Mouse (Mus musculus) hindbrain, embryonic 13.5 days (tissue): ENCODE measurements around the gene Col7a1. TPM values are rescaled to one million over a fixed set of nuclear protein-coding genes. Genes with fewer than 3 reads are reported as not detected.

Source experiments
- ATAC-seq: fragments of 200-750 bp; cut with Nextera tagmentation; 2 replicates; pipeline ENCODE4 v1.8.0; 2017; ENCODE audit warnings: moderate TSS enrichment; ENCODE audit not compliant: low FRiP score
- H3K27ac ChIP-seq: fragments of 300-500 bp; sonication (generic); 2 replicates; pipeline ENCODE4 v1.5.1; 2015; ENCODE audit warnings: inconsistent platforms, mild to moderate bottlenecking, moderate library complexity
- H3K27me3 ChIP-seq: fragments of 300-500 bp; sonication (generic); 2 replicates; pipeline ENCODE4 v1.6.1; 2015; ENCODE audit warnings: mild to moderate bottlenecking, inconsistent platforms
- H3K36me3 ChIP-seq: fragments of 300-500 bp; sonication (generic); 2 replicates; pipeline ENCODE4 v1.6.1; 2015; ENCODE audit warnings: mild to moderate bottlenecking, inconsistent platforms
- H3K4me1 ChIP-seq: fragments of 300-500 bp; sonication (generic); replicated peaks from 2 replicates; pipeline ENCODE4 v1.6.1; 2015; ENCODE audit warnings: inconsistent platforms
- H3K4me2 ChIP-seq: fragments of 300-500 bp; sonication (generic); 2 replicates; pipeline ENCODE4 v1.6.1; 2015; ENCODE audit warnings: inconsistent platforms, mild to moderate bottlenecking, moderate library complexity
- H3K4me3 ChIP-seq: fragments of 300-500 bp; sonication (generic); 2 replicates; pipeline ENCODE4 v1.5.1; 2015; ENCODE audit warnings: mild to moderate bottlenecking, inconsistent platforms
- H3K9ac ChIP-seq: fragments of 300-500 bp; sonication (generic); 2 replicates; pipeline ENCODE4 v1.6.1; 2015; ENCODE audit warnings: mild to moderate bottlenecking, inconsistent platforms
- H3K9me3 ChIP-seq: fragments of 300-500 bp; sonication (generic); 2 replicates; pipeline ENCODE4 v1.6.1; 2016; ENCODE audit warnings: inconsistent platforms
- WGBS: fragments of 180-500 bp; shearing (Covaris S2); methylation state at CpG from one replicate; pipeline ENCODE4 v1.1.7; 2015; 5-methylcytosine and 5-hydroxymethylcytosine counted together
- polyA plus RNA-seq: library from polyadenylated mRNA; unstranded; fragments of >200 nt; fragmentation: Nextera tagmentation; extraction: Ambion mirVana; gene quantifications from 2 replicates; pipeline ENCODE4 v1.2.1, GENCODE M21; 2015

Col7a1 gene
- 1.1 and 1.7 TPM in 2 replicates for polyA plus RNA-seq

DNA sequence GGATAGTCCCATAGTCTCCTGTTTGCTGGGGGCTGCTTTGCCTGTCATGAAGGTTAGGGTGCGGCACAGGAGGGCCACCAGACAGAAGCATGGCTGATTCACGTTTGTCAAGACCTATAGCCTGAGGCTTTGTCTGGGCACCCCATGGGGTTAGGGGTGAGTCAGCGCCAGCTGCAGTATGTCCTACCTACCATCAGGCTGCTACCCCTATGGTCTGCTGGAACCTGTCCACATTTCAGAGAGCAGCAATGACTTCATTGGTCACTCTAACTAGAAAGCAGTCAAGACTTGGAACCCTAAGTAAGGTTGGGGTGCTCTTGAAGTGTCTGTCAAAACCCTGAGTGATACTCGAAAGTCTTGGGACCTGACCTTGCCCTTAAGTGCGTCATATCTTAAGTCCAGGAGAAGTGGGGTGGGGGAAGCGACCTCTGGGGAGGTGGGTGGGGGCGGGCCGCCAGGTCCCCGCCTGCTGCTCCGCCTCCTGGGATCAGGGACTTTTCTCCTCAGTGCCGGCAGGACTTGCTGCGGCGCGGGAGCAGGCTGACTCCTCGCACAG, at the start of gene Col7a1:
Col7a1 (plus strand) TSS at position 506 of the 556 bp plus-strand sequence.
- H3K9ac ChIP-seq, result no peak within 1 kb of the TSS
- WGBS, result 13% methylated on average over 15 of the region's 15 CpGs
- no peak within 1 kb of the TSS for H3K4me3 ChIP-seq
- ATAC-seq, result no peak; the same call in 1 of the 2 replicates
- H3K4me2 ChIP-seq, result no peak within 1 kb of the TSS
- H3K4me1 ChIP-seq, result 0 out of 2 replicates have a peak, but pooled peaks cover 3% of the 10 kb centered on the region
- no peak within 1 kb of the TSS for H3K27ac ChIP-seq
- peaks cover 34% of the 10 kb centered on the region for H3K36me3 ChIP-seq
- peaks cover 30% of the 10 kb centered on the region for H3K27me3 ChIP-seq
- no peaks in the 10 kb centered on the region for H3K9me3 ChIP-seq

DNA sequence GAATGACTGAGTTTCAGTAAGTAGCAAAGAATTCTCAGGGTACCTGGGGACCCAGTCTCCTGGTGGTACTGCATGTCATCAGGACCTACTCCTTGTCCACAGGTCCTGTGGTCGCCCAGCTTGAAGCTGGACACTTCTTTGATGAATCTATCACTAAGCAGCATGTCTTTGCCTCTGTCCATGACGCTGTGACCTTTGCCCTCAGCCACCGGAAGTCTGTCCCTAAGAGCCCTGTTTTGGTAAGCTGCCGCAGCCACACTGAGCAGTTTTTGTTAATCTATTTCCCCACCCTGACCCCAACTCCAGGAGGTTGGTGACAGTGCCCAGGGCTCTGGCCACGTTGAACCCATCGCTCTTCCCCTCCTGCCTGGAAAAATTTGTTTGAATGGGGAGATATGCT, 41.1 kb upstream of the Col7a1 start:
- Histone ChIP-seq H3K4me3 (no peak overlapping the region), H3K36me3 (peaks cover 6% of the 10 kb centered on the region; the same call in 1 of the 2 replicates), H3K4me2 (no peak overlapping the region), H3K27ac (no peak overlapping the region), H3K9me3 (no peaks in the 10 kb centered on the region), H3K9ac (no peak overlapping the region), H3K4me1 (peaks cover 16% of the 10 kb centered on the region; the same call in 1 of the 2 replicates), H3K27me3 (no peaks in the 10 kb centered on the region)
- 68% methylated on average over 6 of the region's 6 CpGs for WGBS
- no peak for ATAC-seq

DNA sequence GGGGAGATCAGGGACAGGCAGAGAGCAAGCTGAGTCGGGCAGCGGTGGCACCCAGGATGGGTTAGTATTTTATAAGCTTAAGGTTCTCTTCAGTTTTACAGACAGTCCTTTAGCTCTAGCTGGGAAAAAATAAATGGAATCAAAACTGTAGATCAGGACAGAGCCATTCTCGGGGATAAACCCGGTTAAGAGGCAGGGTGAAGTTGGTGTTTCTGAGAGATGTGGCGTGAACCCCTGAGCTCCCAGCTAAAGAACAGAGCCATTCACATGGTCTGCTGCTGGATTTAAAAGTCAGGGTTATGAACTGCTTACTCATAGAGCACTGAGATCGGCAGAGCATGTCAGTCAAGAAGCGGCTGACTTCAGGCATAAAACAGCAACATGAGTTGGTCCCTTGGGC, 40.2 kb upstream of the Col7a1 start:
- no peak overlapping the region for H3K27ac ChIP-seq

DNA sequence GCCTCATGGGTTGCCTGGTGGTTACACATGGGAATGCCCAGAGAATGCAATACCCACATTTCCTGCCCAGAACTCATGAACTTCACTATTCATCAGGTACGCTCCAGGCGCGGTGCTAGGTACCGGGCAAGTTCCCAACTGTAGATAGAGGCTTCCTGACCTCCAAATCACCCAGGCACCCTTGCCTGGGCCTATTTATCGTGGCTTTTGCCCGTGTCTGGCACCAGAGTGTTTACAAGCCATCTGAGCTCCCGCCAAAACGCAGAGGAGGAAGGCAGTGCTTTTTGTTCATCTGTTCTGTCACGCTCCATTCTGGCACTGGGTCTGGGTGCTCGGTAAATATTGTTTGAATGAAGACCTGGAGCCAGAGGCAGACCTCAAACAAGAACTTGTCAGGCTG, 39.8 kb upstream of the Col7a1 start:
- H3K27me3 ChIP-seq, result no peaks in the 10 kb centered on the region
- peaks cover 16% of the 10 kb centered on the region; the same call in 1 of the 2 replicates for H3K4me1 ChIP-seq
- no peak overlapping the region for H3K4me2 ChIP-seq
- H3K9me3 ChIP-seq, result no peaks in the 10 kb centered on the region
- H3K27ac ChIP-seq, result no peak overlapping the region
- H3K9ac ChIP-seq, result no peak overlapping the region
- no peak overlapping the region for H3K4me3 ChIP-seq
- peaks cover 6% of the 10 kb centered on the region; the same call in 1 of the 2 replicates for H3K36me3 ChIP-seq
- 68% methylated on average over 10 of the region's 10 CpGs for WGBS
- ATAC-seq, result no peak

More for the DNA sequence above, 40.2 kb upstream of the Col7a1 start:
- Histone ChIP-seq H3K36me3 (peaks cover 6% of the 10 kb centered on the region; the same call in 1 of the 2 replicates), H3K4me3 (no peak overlapping the region), H3K27me3 (no peaks in the 10 kb centered on the region), H3K9me3 (no peaks in the 10 kb centered on the region), H3K4me2 (no peak overlapping the region), H3K9ac (no peak overlapping the region), H3K4me1 (peaks cover 16% of the 10 kb centered on the region; the same call in 1 of the 2 replicates)
- WGBS, result 88% methylated on average over 7 of the region's 7 CpGs
- ATAC-seq, result no peak

DNA sequence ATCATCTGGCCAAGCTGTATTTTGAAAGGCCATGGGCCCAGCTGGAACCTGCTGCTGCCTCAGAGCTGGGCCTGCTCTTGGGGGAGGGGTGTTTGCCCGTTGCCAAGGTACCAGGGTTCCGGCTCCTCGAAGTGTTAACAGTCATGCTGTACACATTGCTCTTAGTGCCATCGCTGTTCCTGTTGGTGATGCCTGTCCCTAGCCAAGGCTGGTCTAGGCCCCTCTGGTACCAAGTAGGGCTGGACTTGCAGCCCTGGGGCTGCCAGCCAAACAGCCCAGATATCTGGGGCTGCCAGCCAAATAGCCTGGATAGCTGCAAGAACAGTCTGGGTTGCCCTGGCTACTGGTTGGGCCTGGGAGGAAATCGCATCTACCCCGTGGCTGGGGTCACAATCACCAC, 38.9 kb upstream of the Col7a1 start, which contains the start of gene Tmem89:
Tmem89 (plus strand) TSS at position 129 of the 400 bp plus-strand sequence.
- 0 out of 2 replicates have a peak within 1 kb of the TSS, but pooled peaks have one; percentile 13 for H3K9ac ChIP-seq
- 59% methylated on average over 6 of the region's 6 CpGs for WGBS
- ATAC-seq, result peak; percentile 87

DNA sequence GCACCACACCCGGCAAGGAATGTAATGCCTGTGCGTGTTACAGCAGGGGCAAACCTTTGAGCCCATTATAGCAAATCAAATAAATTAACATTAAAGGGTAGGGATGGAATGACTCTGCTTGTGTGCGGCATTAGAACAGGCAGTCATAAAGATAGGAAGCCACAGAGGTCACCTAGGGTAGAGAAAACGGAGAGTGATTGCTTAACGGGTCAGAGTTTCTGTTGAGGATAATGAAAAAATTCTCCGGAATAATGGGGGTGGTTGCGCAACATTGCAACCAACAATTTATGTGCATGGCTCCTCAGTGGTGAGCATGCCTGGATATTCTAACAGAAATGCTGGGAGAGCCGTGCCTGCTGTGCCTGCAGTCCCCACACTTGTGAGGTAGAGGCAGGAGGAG, 27.5 kb upstream of the Col7a1 start:
- H3K4me3 ChIP-seq, result no peak overlapping the region
- no peak for ATAC-seq

More for the DNA sequence above, 38.9 kb upstream of the Col7a1 start, which contains the start of gene Tmem89:
- Histone ChIP-seq H3K36me3 (peaks cover 6% of the 10 kb centered on the region; the same call in 1 of the 2 replicates), H3K4me2 (no peak within 1 kb of the TSS), H3K27ac (no peak within 1 kb of the TSS), H3K27me3 (no peaks in the 10 kb centered on the region), H3K9me3 (no peaks in the 10 kb centered on the region), H3K4me1 (peaks cover 16% of the 10 kb centered on the region; the same call in 1 of the 2 replicates), H3K4me3 (no peak within 1 kb of the TSS)

DNA sequence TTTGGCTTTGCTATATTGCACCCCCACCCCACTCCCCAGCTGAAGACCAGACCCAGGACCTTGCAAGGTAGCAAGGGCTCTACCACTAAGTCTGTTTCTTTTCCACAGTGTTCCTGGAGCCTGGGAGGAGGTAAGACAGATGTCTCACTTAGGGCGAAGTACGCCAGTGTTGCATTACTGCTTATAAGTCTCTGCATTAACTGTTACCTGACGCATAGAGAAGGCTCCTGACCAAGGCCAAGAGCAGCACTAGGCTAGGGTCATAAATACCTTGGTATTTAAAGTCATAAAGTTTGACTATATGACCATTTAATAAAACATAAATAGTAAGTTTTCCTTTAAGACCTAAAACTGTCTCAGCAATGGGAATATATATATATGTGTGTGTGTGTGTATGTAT, 25.0 kb upstream of the Col7a1 start:
- Histone ChIP-seq H3K27me3 (no peaks in the 10 kb centered on the region), H3K27ac (no peak overlapping the region), H3K4me3 (no peak overlapping the region), H3K9ac (no peak overlapping the region), H3K4me1 (no peaks in the 10 kb centered on the region), H3K4me2 (no peak overlapping the region), H3K9me3 (no peaks in the 10 kb centered on the region), H3K36me3 (no peaks in the 10 kb centered on the region)
- WGBS, result 87% methylated on average over 3 of the region's 3 CpGs
- no peak for ATAC-seq

More for the DNA sequence above, 27.5 kb upstream of the Col7a1 start:
- Histone ChIP-seq H3K4me1 (no peaks in the 10 kb centered on the region), H3K9ac (no peak overlapping the region), H3K27me3 (no peaks in the 10 kb centered on the region), H3K27ac (no peak overlapping the region), H3K4me2 (no peak overlapping the region), H3K9me3 (no peaks in the 10 kb centered on the region), H3K36me3 (no peaks in the 10 kb centered on the region)
- WGBS, result 77% methylated on average over 8 of the region's 8 CpGs

DNA sequence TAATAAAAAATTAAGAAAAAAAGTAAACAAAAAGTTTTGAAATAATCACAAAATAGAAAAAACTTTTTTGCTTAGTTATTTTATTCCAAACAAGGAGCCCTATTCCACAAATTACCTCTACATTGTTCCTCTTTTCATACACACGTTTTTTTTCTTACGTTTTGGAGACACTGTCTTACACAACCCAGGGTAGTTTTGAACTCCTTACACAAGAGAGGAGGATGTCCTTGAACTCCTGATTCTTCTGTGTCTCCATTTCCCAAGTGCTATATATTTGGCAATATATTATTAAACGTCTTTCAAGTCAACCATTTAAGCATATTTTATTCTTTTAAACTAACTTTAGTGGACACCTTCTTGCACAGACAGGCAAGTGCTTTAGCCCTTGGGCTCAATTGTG, 17.4 kb upstream of the Col7a1 start:
- Histone ChIP-seq H3K9ac (peak overlapping the region; percentile 96; the same call in 1 of the 2 replicates), H3K27ac (no peak overlapping the region), H3K9me3 (no peaks in the 10 kb centered on the region), H3K4me2 (peak overlapping the region; percentile 35; the same call in 1 of the 2 replicates), H3K36me3 (peaks cover 29% of the 10 kb centered on the region), H3K4me3 (peak overlapping the region; percentile 99; the same call in 1 of the 2 replicates), H3K27me3 (no peaks in the 10 kb centered on the region), H3K4me1 (peaks cover 12% of the 10 kb centered on the region)
- no peak for ATAC-seq
- 20% methylated on average over 3 of the region's 3 CpGs for WGBS

DNA sequence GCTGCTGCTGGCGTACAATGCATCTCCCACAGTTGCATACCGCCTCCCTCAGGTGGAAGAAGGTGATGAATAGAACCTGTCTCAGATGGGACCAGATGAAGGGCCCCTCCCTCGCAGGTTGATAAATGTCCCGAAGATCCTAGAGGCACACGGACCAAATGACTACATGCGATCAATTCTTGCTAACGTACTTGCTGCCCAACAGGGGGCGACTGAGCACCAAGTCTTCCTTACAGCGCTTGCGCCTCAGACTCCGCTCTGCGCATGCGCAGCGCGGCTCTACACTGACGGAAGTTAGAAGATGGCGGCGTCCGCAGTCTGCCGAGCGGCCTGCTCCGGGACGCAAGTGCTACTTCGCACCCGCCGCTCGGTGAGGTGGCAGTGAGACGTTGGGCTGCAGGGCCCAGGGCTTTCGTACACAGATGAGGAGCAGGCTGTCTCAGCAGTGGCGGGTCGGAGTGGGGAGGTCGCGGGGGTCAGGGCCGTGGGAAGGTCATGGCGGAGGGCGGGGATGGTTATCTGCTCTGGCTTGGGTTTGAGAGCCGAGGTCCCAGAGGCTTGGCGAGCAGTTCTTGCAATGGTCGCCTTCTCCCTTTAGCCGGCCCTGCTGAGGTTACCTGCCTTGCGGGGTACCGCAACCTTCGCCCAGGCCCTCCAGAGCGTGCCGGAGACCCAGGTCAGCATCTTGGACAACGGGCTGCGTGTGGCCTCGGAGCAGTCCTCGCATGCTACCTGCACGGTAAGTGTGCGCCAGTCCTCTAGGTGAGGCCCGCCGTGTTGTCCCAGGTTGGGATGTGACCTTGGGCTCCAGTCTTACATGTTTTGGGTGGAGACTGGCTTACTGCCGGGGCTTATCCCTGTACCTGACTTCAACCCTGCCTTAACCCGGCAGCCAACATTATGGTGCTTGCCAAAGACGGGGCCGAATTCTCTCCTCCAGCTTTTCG, 16.7 kb upstream of the Col7a1 start, which contains the start of gene Uqcrc1:
Uqcrc1 (plus strand) TSS at position 216 of the 947 bp plus-strand sequence.
- Histone ChIP-seq H3K27ac (peak within 1 kb of the TSS; percentile 75), H3K4me1 (peaks cover 12% of the 10 kb centered on the region), H3K4me3 (peak within 1 kb of the TSS; percentile 99), H3K27me3 (no peaks in the 10 kb centered on the region), H3K9me3 (no peaks in the 10 kb centered on the region), H3K36me3 (peaks cover 36% of the 10 kb centered on the region), H3K9ac (peak within 1 kb of the TSS; percentile 96), H3K4me2 (peak within 1 kb of the TSS; percentile 88)
- 2% methylated on average over 58 of the region's 58 CpGs for WGBS
- ATAC-seq, result peak; percentile 90

DNA sequence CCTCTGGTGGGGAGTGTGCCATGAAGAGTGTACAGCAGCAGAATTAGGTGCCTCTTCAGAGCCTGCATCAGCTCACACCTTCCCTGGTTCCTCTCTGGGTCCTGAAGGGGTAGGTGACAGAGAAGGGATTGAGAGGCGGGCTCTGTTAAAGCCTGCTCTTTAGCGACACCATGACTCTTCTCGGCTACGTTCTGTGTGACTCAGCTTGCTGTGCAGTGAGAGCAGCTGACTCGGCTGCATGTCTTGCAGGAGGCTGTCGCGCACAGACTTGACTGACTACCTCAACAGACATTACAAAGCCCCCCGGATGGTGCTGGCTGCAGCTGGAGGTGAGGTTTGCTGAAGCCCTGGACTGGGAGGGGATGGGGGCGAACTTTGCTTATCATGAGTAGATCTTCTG, 8.3 kb upstream of the Col7a1 start:
- Histone ChIP-seq H3K4me2 (no peak overlapping the region), H3K4me3 (no peak overlapping the region), H3K36me3 (peaks cover 94% of the 10 kb centered on the region), H3K27me3 (no peaks in the 10 kb centered on the region), H3K4me1 (no peaks in the 10 kb centered on the region), H3K9me3 (no peaks in the 10 kb centered on the region), H3K27ac (no peak overlapping the region), H3K9ac (no peak overlapping the region)
- ATAC-seq, result no peak
- 83% methylated on average over 9 of the region's 9 CpGs for WGBS

DNA sequence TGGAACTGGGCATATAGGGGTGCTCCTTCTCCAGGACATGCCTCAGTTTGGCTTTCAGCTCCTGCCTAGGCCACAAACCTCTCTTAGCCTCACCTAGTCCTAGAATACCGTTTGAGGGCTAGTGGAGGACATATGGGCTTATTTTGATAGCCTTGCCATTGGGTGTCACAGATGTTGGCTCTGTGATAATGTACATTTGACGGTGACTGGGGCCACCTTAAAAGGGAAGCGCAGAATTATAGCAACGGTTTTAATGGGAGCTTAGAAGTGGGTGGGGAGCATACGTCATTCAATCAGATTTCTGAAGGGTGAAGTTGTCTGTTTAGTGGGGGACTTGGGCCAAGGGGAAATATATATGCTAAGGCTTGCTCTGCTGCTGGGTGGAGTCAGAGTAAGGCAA, 7.8 kb upstream of the Col7a1 start:
- H3K27me3 ChIP-seq, result no peaks in the 10 kb centered on the region
- no peak overlapping the region for H3K4me2 ChIP-seq
- H3K9ac ChIP-seq, result no peak overlapping the region
- no peaks in the 10 kb centered on the region for H3K4me1 ChIP-seq
- H3K27ac ChIP-seq, result no peak overlapping the region
- no peak for ATAC-seq
- H3K9me3 ChIP-seq, result no peaks in the 10 kb centered on the region
- 92% methylated on average over 5 of the region's 5 CpGs for WGBS
- no peak overlapping the region for H3K4me3 ChIP-seq
- H3K36me3 ChIP-seq, result peaks cover 94% of the 10 kb centered on the region
